Mouse (Mus musculus): Measurements from ENCODE around the gene Alg13.

Alg13 gene

GRCm38 (mm10) chrX:144317548-144318163 is at the start of gene Alg13:
Gene Alg13 (plus strand): TSS chrX:144317804.
- TF ChIP-seq GATA4 (IDR thresholded peaks at IDR 0.05; ENCODE audit: insufficient replicate concordance, low read length), result no peak

- TF ChIP-seq GATA4 (IDR thresholded peaks at IDR 0.05; ENCODE audit: insufficient replicate concordance, low read length), result no peak
These were observed 49.0 kb upstream of the Alg13 start for GRCm38 (mm10) chrX:144268606-144269005.

DNA sequence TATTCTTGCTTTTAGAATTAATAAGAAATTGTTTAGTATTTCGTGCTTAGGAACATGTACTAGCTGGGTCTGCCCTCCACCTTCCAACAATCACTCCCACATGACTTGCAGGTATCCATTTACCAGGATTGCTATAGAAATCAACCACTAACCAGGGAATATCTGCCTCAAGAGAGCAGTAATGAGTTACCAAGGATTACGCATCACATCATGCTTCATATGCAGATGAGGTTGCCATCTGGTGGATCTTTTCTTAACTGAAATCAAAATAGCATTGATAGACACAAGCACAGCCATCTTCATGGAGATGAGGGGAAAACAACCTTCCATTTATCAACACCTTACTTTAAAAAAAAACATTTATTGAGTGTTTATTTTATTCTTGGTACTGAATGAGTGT is 16.1 kb upstream of the Alg13 start:
- TF ChIP-seq GATA4 (IDR thresholded peaks at IDR 0.05; ENCODE audit: insufficient replicate concordance, low read length), result no peak

DNA sequence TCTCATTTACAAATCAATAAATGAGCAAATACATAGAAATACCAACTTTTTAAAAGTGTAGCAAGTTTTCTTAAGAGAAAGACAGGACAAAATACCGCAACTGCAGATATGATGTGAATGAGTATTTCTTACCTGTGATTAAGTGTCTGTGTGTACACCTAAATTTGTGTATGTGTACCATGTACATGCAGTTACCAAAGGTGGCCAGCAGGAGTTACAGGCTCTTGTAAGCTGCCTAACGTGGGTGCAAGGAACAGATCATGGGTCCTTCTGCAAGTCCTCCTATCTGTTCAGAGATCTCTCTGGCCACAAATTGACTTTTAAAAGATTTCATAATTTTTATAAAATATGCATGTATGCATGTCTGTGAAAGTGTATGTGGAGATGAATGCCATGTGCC is 11.9 kb upstream of the Alg13 start:
- TF ChIP-seq GATA4 (IDR thresholded peaks at IDR 0.05; ENCODE audit: insufficient replicate concordance, low read length), result no peak

DNA sequence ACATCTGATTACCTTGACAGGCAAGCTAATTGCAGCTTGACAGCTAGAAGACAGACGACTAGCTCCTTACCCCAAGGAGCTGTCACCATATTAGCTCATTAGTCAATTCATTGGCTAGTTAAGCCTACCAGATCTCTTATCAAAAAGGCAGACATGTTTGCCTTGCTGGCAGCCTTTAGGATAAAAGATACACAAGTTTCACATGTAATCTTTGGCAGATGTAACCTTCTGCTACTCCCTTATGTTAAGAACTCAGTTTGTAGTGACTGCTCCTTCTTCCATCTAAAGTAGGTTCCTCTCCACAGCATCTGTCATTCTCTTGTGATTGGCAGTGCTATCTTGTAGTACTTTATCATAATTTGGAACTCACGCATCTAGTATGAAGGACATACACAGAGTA is 3.6 kb upstream of the Alg13 start:
- TF ChIP-seq GATA4 (IDR thresholded peaks at IDR 0.05; ENCODE audit: insufficient replicate concordance, low read length), result no peak

GRCm38 (mm10) chrX:144315028-144315427 is 2.6 kb upstream of the Alg13 start:
- TF ChIP-seq GATA4 (IDR thresholded peaks at IDR 0.05; ENCODE audit: insufficient replicate concordance, low read length), result no peak

DNA sequence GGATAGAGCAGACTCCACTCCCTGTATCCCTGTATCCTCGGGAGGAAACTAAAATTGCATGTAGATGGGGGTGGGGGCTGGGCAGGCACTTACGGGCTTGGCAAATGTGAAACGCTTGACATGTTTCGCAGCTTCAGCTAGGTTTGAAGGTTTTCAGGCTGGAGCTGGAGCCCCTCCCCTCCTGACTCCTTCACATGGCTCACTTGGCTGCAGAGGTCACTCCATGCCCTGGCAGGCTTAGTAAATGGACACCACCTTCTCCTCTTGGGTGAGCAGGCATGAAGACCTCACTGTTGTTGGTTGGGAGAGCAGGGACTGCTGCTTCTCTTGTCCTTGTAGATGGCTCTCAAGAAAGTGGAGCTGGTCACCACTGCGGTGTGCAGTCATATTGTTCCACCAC is 1.6 kb upstream of the Alg13 start:
- no peak for TF ChIP-seq GATA4 (IDR thresholded peaks at IDR 0.05; ENCODE audit: insufficient replicate concordance, low read length)

- TF ChIP-seq GATA4 (IDR thresholded peaks at IDR 0.05; ENCODE audit: insufficient replicate concordance, low read length), result no peak
These were observed 768 bp downstream of the Alg13 start for GRCm38 (mm10) chrX:144318164-144318979.

DNA sequence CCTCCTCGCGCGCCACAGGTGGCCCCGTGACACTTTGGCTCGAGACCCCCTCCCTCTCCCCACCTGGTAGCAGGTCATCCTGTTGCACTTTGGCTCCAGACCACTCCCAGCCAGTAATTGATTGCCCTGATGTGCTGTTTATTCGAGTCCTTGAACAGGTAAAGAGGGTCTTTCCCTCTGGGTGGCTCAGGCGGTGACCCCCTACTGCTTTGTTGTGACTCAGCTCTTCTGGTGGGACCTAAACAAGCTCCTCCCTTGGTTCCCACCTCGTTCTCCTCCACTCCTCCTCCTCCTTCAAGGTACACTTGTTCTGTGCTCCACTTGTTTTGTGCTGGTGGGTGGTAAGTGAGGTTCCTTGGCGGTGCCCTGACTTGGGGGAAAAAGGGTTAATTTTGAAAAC is 1.8 kb downstream of the Alg13 start:
- TF ChIP-seq GATA4 (IDR thresholded peaks at IDR 0.05; ENCODE audit: insufficient replicate concordance, low read length), result no peak

GRCm38 (mm10) chrX:144325375-144325774 is 7.8 kb downstream of the Alg13 start:
- TF ChIP-seq GATA4 (IDR thresholded peaks at IDR 0.05; ENCODE audit: insufficient replicate concordance, low read length), result no peak

DNA sequence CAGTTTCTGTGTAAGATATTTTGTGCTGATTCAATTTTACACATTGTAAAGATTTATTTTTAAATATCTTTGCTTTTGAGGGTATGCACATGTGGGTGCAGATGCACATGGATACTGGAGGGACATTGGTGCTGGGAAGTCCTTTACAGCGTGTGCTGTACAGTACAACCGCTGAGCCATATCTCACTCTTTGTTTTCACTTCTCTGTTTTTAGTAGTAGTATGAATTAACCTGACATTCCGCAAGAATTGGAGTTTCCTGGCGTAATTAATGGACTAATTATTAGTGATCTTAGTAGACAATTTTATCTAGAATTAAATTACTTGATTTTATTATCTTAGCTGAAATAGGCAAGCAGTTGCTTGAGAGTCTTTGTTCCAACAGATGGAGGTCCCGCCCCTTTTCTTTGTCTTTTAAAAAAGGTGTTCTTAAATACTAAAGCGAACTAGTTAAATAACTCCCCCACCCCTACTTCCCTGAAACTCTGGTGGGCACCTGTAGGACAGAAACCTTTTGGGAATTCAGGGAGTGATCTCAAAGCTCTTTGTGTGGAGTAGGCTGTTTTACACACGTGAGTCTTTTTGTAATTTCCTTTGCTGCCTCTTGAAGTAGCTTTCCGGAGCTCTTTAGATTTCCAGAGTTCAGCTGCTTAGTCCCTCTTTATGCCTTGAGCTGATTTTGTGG is 17.9 kb downstream of the Alg13 start:
- TF ChIP-seq GATA4 (IDR thresholded peaks at IDR 0.05; ENCODE audit: insufficient replicate concordance, low read length), result no peak

- no peak for TF ChIP-seq GATA4 (IDR thresholded peaks at IDR 0.05; ENCODE audit: insufficient replicate concordance, low read length)
These were observed 20.3 kb downstream of the Alg13 start for GRCm38 (mm10) chrX:144337938-144338337.

- no peak for TF ChIP-seq GATA4 (IDR thresholded peaks at IDR 0.05; ENCODE audit: insufficient replicate concordance, low read length)
These were observed 20.8 kb downstream of the Alg13 start for GRCm38 (mm10) chrX:144338355-144338754.

- no peak for TF ChIP-seq GATA4 (IDR thresholded peaks at IDR 0.05; ENCODE audit: insufficient replicate concordance, low read length)
These were observed 56.6 kb downstream of the Alg13 start for GRCm38 (mm10) chrX:144374196-144374595.

- no peak for TF ChIP-seq GATA4 (IDR thresholded peaks at IDR 0.05; ENCODE audit: insufficient replicate concordance, low read length)
These were observed 85.9 kb downstream of the Alg13 start for GRCm38 (mm10) chrX:144403526-144403925.

DNA sequence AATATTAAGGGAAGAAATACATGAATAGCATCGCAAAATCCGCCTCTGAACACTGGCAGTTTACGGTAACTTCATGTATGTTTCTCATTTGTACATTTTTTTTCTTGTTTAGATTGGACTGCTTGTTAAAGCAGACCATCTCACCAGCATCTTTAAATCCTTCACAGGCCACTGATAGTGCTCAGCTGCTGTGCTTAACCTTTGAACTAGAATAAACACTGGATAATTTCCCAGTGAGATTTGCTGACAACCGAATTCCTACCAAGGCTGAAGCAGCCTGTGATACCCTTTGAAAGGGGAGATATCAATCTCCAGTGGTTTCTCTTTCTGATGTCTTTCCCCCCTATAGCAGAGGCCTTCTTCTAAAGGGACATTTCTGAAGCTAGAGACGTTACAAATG is 90.4 kb downstream of the Alg13 start:
- no peak for TF ChIP-seq GATA4 (IDR thresholded peaks at IDR 0.05; ENCODE audit: insufficient replicate concordance, low read length)
